Mouse (Mus musculus) C2C12 (cell line): ENCODE data around the gene Trim15. TPM values are rescaled to one million over a fixed set of nuclear protein-coding genes. Genes with fewer than 3 reads are reported as not detected.

Source experiments
- H3K27me3 ChIP-seq: one replicate; pipeline ENCODE4 v1.6.1; 2011; ENCODE audit not compliant: control insufficient read depth, insufficient read depth, insufficient read length
- H3K36me3 ChIP-seq: one replicate; pipeline ENCODE4 v1.6.1; 2011; ENCODE audit not compliant: control insufficient read depth, insufficient read depth
- H3K4me3 ChIP-seq: one replicate; pipeline ENCODE4 v1.5.1; 2011; ENCODE audit warnings: mild to moderate bottlenecking, control low read depth; ENCODE audit not compliant: poor library complexity, insufficient read depth, severe bottlenecking
- H3K79me2 ChIP-seq: one replicate; pipeline ENCODE4 v1.6.1; 2011; ENCODE audit not compliant: control insufficient read depth, insufficient read depth
- H3K79me3 ChIP-seq: one replicate; pipeline ENCODE4 v1.6.1; 2011; ENCODE audit warnings: low read depth, control low read depth
- H3ac ChIP-seq: one replicate; pipeline ENCODE3; 2011; ENCODE audit warnings: low read depth; ENCODE audit not compliant: control insufficient read depth, insufficient read length
- CEBPB ChIP-seq: IDR thresholded peaks from one replicate; pipeline ENCODE4 v1.6.1; 2011; ENCODE audit warnings: low read depth, mild to moderate bottlenecking, control low read depth, moderate library complexity
- CTCF ChIP-seq: IDR thresholded peaks from one replicate; pipeline ENCODE4 v1.5.1; 2011; ENCODE audit not compliant: control insufficient read depth, insufficient read depth, insufficient read length
- FOSL1 ChIP-seq: IDR thresholded peaks from one replicate; pipeline ENCODE4 v1.8.0; 2011; ENCODE audit warnings: mild to moderate bottlenecking, low read length; ENCODE audit not compliant: poor library complexity, insufficient read depth, severe bottlenecking
- MAX ChIP-seq: IDR thresholded peaks from one replicate; pipeline ENCODE4 v1.6.1; 2011; ENCODE audit warnings: mild to moderate bottlenecking, control low read depth
- MYOD1 ChIP-seq: IDR thresholded peaks from one replicate; pipeline ENCODE4 v1.6.1; 2011; ENCODE audit warnings: low read depth; ENCODE audit not compliant: control insufficient read depth, insufficient read length
- MYOG ChIP-seq: IDR thresholded peaks from one replicate; pipeline ENCODE4 v1.6.1; 2011; ENCODE audit not compliant: control insufficient read depth, insufficient read length; ENCODE audit errors: extremely low read depth
- USF1 ChIP-seq: IDR thresholded peaks from one replicate; pipeline ENCODE4 v1.6.1; 2011; ENCODE audit warnings: low read depth, mild to moderate bottlenecking, control low read depth, moderate library complexity
- polyA plus RNA-seq: library from polyadenylated mRNA; unstranded; fragments of >200 nt; fragmentation: generic; extraction: Trizol; gene quantifications from one replicate; pipeline ENCODE4 v1.2.1, GENCODE M21; 2012; ENCODE audit warnings: missing spikeins

Gene Trim15
- polyA plus RNA-seq, 1 experiment = 0.04 TPM

DNA sequence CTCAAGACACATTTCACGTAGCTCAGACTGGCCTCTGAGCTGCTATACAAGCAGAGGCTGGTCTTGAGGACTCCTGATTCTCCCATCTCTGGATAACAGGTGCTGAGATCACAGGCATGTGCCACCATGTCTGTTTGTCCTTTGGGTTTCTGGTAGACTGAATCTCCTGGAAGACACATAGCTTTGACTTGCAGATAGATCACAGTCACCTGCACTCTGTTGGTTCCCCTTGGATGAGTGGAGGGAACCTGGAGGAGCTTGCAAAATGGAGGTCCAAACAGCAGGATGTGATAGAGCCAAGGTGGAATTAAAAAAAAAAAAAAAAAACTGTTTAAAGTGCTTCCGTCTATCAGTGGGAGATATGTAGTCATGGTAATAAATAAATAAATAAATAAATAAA is 1.8 kb upstream of the Trim15 start:
- Histone ChIP-seq H3ac (no peak overlapping the region), H3K36me3 (no peaks in the 10 kb centered on the region), H3K27me3 (peaks cover 14% of the 10 kb centered on the region), H3K79me2 (no peaks in the 10 kb centered on the region), H3K4me3 (no peak overlapping the region), H3K79me3 (no peaks in the 10 kb centered on the region)
- TF ChIP-seq MYOD1 (no peak), FOSL1 (no peak), MAX (no peak), CEBPB (no peak), USF1 (no peak), MYOG (no peak), CTCF (no peak)

DNA sequence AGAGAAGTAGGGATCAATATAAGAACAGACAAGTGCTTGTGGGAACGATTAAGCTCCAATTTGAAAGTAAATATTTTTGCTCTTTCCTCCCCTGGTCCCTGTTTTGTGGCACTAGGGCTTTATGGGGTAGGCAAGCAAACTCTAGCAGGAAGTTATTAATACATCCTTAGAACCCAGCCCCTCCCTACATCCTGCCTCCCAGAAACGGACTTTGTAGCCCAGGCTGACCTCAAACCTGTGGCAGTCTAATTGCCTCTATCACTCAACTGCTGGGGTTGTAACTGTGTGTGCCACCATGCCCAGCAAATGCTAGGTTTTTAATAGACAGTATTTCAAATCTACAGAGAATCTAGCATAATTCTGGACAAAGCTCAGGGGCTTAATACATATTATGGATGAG is 5.3 kb downstream of the Trim15 start:
- H3ac ChIP-seq = no peak overlapping the region
- peaks cover 2% of the 10 kb centered on the region for H3K27me3 ChIP-seq

DNA sequence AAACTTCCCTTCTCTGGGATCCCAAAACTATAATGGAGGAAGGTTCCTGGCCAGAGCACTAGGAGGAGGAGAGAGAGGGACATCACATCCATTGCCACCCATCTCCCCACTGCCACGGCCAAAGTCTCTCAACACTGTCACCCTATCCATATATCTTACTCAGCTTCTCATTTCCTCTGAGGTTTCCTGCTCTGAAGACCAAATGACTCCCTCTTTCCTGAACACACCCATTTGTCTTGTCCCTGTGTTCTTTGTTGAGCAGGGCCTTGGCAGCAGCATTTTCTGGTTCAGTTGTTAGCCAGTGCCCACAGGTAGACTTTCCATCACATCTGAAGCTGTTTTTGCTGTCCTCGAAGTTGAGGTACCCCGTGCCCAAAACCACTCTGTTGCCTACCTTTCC is 8.8 kb downstream of the Trim15 start:
- no peaks in the 10 kb centered on the region for H3K79me3 ChIP-seq
- H3K4me3 ChIP-seq = no peak overlapping the region
- H3K36me3 ChIP-seq = peaks cover 45% of the 10 kb centered on the region
- no peaks in the 10 kb centered on the region for H3K27me3 ChIP-seq
- TF ChIP-seq FOSL1 (no peak), MAX (no peak), MYOG (no peak), CTCF (no peak), USF1 (no peak), MYOD1 (no peak), CEBPB (no peak)
- no peaks in the 10 kb centered on the region for H3K79me2 ChIP-seq
- H3ac ChIP-seq = no peak overlapping the region

More for the DNA sequence above, 5.3 kb downstream of the Trim15 start:
- Histone ChIP-seq H3K79me2 (no peaks in the 10 kb centered on the region), H3K4me3 (no peak overlapping the region), H3K36me3 (peaks cover 24% of the 10 kb centered on the region), H3K79me3 (no peaks in the 10 kb centered on the region)
- TF ChIP-seq MYOG (no peak), CEBPB (no peak), CTCF (no peak), FOSL1 (no peak), MAX (no peak), USF1 (no peak), MYOD1 (no peak)

DNA sequence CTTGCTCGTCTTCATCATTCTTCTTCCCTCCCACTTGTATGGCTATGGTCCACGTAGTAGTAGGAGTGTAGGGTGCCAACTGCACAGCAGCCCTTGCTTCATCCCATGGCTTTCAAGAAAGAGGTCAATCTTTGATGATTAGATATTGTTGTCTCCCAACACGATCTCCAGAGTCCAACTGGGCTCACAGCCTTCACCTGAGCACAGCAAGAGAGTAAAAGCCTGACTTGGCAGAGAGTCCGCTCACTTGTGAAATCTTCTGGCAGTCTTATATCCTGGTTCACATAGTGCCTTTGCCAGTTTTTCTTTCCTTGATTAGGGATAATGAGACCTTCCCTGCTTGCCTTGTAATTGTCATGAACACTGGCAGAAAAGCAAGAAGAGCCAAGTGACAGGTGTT is 10.8 kb downstream of the Trim15 start:
- H3K79me3 ChIP-seq = no peaks in the 10 kb centered on the region
- no peaks in the 10 kb centered on the region for H3K27me3 ChIP-seq
- no peaks in the 10 kb centered on the region for H3K79me2 ChIP-seq
- peaks cover 49% of the 10 kb centered on the region for H3K36me3 ChIP-seq
- TF ChIP-seq MAX (no peak), CEBPB (no peak), CTCF (no peak), FOSL1 (no peak), MYOD1 (no peak), MYOG (no peak), USF1 (no peak)
- H3ac ChIP-seq = no peak overlapping the region
- no peak overlapping the region for H3K4me3 ChIP-seq

DNA sequence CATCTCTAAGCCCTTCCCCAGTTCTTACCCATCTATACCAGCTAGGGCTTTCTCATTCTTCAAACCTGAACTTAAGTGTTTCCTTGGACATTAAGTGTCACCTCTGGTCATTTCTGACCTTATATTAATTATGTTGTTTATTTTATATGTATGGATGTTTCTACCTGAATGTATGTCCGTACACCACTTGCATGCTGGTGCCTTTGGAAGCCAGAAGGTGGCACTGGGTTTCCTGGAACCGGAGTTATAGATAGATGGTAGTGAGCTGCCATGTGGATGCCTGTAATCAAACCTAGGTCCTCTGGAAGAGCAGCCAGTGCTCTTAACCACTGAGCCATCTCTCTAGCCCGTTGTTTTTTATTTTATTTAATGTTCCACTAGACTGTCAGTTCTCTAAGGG is 11.5 kb downstream of the Trim15 start:
- no peak overlapping the region for H3ac ChIP-seq
- H3K79me2 ChIP-seq = no peaks in the 10 kb centered on the region
- no peak for TF ChIP-seq MYOG
- TF ChIP-seq FOSL1 = no peak
- TF ChIP-seq MYOD1 = no peak
- TF ChIP-seq CEBPB = no peak
- TF ChIP-seq MAX = no peak
- no peak for TF ChIP-seq CTCF
- no peak for TF ChIP-seq USF1
- peaks cover 57% of the 10 kb centered on the region for H3K36me3 ChIP-seq
- H3K79me3 ChIP-seq = no peaks in the 10 kb centered on the region
- H3K27me3 ChIP-seq = no peaks in the 10 kb centered on the region
- H3K4me3 ChIP-seq = no peak overlapping the region

DNA sequence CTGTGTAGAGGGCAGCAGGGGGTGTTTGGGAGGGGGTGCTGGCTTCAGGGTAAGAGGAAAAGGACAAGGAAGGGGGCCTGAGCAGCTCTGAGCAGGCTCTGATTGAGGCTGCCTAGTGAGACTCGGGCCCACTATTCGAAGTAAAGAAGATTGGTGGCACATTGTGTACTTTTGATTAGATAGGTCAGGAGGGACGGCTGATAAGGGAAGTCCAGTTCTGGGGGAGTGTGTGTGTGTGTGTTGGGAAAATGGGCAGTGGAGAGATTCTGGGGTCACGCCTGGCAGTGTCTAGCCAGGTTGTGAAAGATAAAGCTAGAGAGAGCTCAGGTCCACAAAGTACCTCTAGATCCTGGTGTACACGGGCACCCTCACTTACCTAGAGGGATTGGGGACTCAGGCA is 15.4 kb downstream of the Trim15 start:
- Histone ChIP-seq H3K36me3 (peaks cover 32% of the 10 kb centered on the region), H3K79me2 (no peaks in the 10 kb centered on the region), H3ac (no peak overlapping the region), H3K4me3 (no peak overlapping the region), H3K79me3 (no peaks in the 10 kb centered on the region), H3K27me3 (no peaks in the 10 kb centered on the region)
- TF ChIP-seq USF1 = no peak
- TF ChIP-seq FOSL1 = no peak
- no peak for TF ChIP-seq CEBPB
- TF ChIP-seq MYOD1 = no peak
- no peak for TF ChIP-seq CTCF
- TF ChIP-seq MAX = no peak
- TF ChIP-seq MYOG = no peak
